Mouse (Mus musculus) lung, postnatal 10 days (tissue): Measurements from ENCODE around the gene Ficd.

Source experiments
- DNase-seq: peaks from one replicate; pipeline ENCODE4 v3.0.0; 2021

The Ficd gene

GRCm38 (mm10) chr5:113735345-113736112 lies at the start of gene Ficd:
Ficd (plus strand) TSS chr5:113735803.
- DNase-seq, result peak; percentile 96

GRCm38 (mm10) chr5:113687514-113687913 lies 48.1 kb upstream of the Ficd start:
- DNase-seq, result no peak

GRCm38 (mm10) chr5:113690069-113690548 lies 45.5 kb upstream of the Ficd start:
- DNase-seq, result no peak

GRCm38 (mm10) chr5:113690866-113691265 lies 44.7 kb upstream of the Ficd start:
- DNase-seq, result no peak

- no peak for DNase-seq
Observed at GRCm38 (mm10) chr5:113693196-113693755, 42.3 kb upstream of the Ficd start.

- DNase-seq, result no peak
Observed at GRCm38 (mm10) chr5:113694000-113694399, 41.6 kb upstream of the Ficd start.

GRCm38 (mm10) chr5:113694415-113694814 lies 41.2 kb upstream of the Ficd start:
- DNase-seq, result no peak

- DNase-seq, result no peak
Observed at GRCm38 (mm10) chr5:113700388-113701023, 35.1 kb upstream of the Ficd start.

- no peak for DNase-seq
Observed at GRCm38 (mm10) chr5:113703803-113704585, 31.6 kb upstream of the Ficd start.

- DNase-seq, result no peak
Observed at GRCm38 (mm10) chr5:113712861-113713260, 22.7 kb upstream of the Ficd start.

- DNase-seq, result peak; percentile 74
Observed at GRCm38 (mm10) chr5:113716581-113717388, 18.8 kb upstream of the Ficd start.

- no peak for DNase-seq
Observed at GRCm38 (mm10) chr5:113719221-113719661, 16.4 kb upstream of the Ficd start.

- DNase-seq, result no peak
Observed at GRCm38 (mm10) chr5:113722224-113723013, 13.2 kb upstream of the Ficd start.

GRCm38 (mm10) chr5:113723567-113724237 lies 11.9 kb upstream of the Ficd start:
- no peak for DNase-seq

- peak; percentile 84 for DNase-seq
Observed at GRCm38 (mm10) chr5:113724446-113724845, 11.2 kb upstream of the Ficd start, which contains the start of gene 1700069L16Rik. 1700069L16Rik (minus strand) TSS chr5:113724772.

- DNase-seq, result no peak
Observed at GRCm38 (mm10) chr5:113725417-113725816, 10.2 kb upstream of the Ficd start.

- DNase-seq, result no peak
Observed at GRCm38 (mm10) chr5:113726618-113727017, 9.0 kb upstream of the Ficd start.

GRCm38 (mm10) chr5:113727238-113727637 lies 8.4 kb upstream of the Ficd start:
- DNase-seq, result no peak

- no peak for DNase-seq
Observed at GRCm38 (mm10) chr5:113728011-113728410, 7.6 kb upstream of the Ficd start.

- no peak for DNase-seq
Observed at GRCm38 (mm10) chr5:113728691-113729090, 6.9 kb upstream of the Ficd start.
